ENCODE assay signal across 38 mouse cellular contexts in the genomic region with DNA sequence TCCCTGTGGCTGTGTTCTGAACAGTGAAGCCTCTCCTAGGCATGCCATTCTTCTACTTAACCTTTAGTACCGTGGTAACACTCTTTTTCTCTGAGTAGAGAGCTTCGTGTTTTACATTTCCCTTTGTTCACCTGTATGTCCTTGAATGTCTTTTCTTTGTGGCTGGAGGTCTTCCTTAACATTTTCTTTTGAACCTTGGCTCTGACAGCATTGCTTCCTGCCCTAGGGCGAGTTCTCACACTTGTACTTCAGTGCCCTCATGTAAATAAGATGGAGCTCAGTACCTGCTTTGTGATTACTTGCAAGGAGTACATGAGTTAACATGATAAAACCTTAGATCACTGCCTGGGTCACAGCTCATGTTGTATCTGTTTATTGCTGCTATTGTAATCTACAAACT. TPM values are rescaled to one million over a fixed set of nuclear protein-coding genes. Genes with fewer than 3 reads are reported as not detected.
"Had no signal": no experiment of that assay in that cellular context is flagged by ENCODE, and none has a peak within 500 bp of the region (broad histone marks: within the 10 kb centered on the region; RNA-seq: fewer than 3 reads in every experiment).

No protein-coding gene starts in this region.

- H3K9me3 ChIP-seq: heart, embryonic 10.5 days; heart, embryonic 12.5 days; hindbrain, embryonic 10.5 days; hindbrain, embryonic 12.5 days; intestine, embryonic 15.5 days; limb, embryonic 13.5 days; limb, embryonic 15.5 days; liver, embryonic 12.5 days had no signal

- ATAC-seq: hindbrain, embryonic 16.5 days; inflammation-experienced regulatory T-cells, adult 6 months; intestine, embryonic 15.5 days; intestine, postnatal 0 days; liver, embryonic 12.5 days had no signal

- DNase-seq: gastrocnemius, postnatal 14 days; gastrocnemius, postnatal 36 days; heart, adult 18-20 months; heart, postnatal 10 days; heart, postnatal 4 days; kidney, adult 18-20 months; kidney, adult 8-10 months; kidney, postnatal 10 days; kidney, postnatal 25 days; kidney, postnatal 4 days; layer of hippocampus, postnatal 36 days; left cerebral cortex, postnatal 4 days had no signal

- H3K27ac ChIP-seq: heart, embryonic 10.5 days; hindbrain, embryonic 10.5 days; hindbrain, embryonic 12.5 days; hindbrain, embryonic 14.5 days; intestine, embryonic 15.5 days; layer of hippocampus, adult 2 months; limb, embryonic 13.5 days; limb, embryonic 15.5 days; liver, embryonic 12.5 days; liver, embryonic 14.5 days had no signal

- H3K9ac ChIP-seq: heart, embryonic 12.5 days; hindbrain, embryonic 12.5 days; hindbrain, embryonic 14.5 days; intestine, embryonic 15.5 days; limb, embryonic 13.5 days; limb, embryonic 15.5 days; liver, embryonic 12.5 days; liver, embryonic 14.5 days had no signal

- H3K4me2 ChIP-seq: heart, embryonic 12.5 days; hindbrain, embryonic 12.5 days; hindbrain, embryonic 14.5 days; intestine, embryonic 15.5 days; limb, embryonic 13.5 days; limb, embryonic 15.5 days; liver, embryonic 12.5 days had no signal

- H3K4me3 ChIP-seq: heart, embryonic 10.5 days; heart, embryonic 12.5 days; hindbrain, embryonic 10.5 days; hindbrain, embryonic 12.5 days; intestine, embryonic 15.5 days; layer of hippocampus, adult 2 months; limb, embryonic 13.5 days; limb, embryonic 15.5 days; liver, embryonic 12.5 days had no signal

- H3K27me3 ChIP-seq: heart, embryonic 12.5 days; hindbrain, embryonic 12.5 days; intestine, embryonic 15.5 days; limb, embryonic 13.5 days; limb, embryonic 15.5 days; liver, embryonic 12.5 days had no signal

RNA-seq across cellular contexts. Expression of a gene that starts 55.1 kb away (rescaled TPM):
- total RNA-seq: gastrocnemius, adult 18-20 months; gastrocnemius, adult 8-10 months; gastrocnemius, postnatal 14 days; gastrocnemius, postnatal 36 days; heart, adult 18-20 months; heart, postnatal 10 days; heart, postnatal 25 days; heart, postnatal 4 days; layer of hippocampus, adult 2 months; layer of hippocampus, postnatal 10 days; layer of hippocampus, postnatal 36 days; left cerebral cortex, adult 18-20 months; left cerebral cortex, adult 8-10 months; left cerebral cortex, postnatal 10 days; left cerebral cortex, postnatal 25 days; left cerebral cortex, postnatal 4 days; liver, adult 2 months had no signal
- polyA plus RNA-seq: heart, embryonic 14.5 days; kidney, embryonic 14.5 days; limb, embryonic 11.5 days; liver, adult 2 months had no signal
